Mouse (Mus musculus) intestine, embryonic 14.5 days (tissue): ENCODE measurements around the gene Sgsm3. TPM values are rescaled to one million over a fixed set of nuclear protein-coding genes. Genes with fewer than 3 reads are reported as not detected.
A peak's percentile ranks its signal among the peaks of the same experiment; 100 is the strongest.

Experiments
- ATAC-seq: fragments of 200-750 bp; cut with Nextera tagmentation; replicated peaks from 2 replicates; pipeline ENCODE4 v1.8.0; 2017; ENCODE audit warnings: low read depth, moderate number of reproducible peaks, moderate TSS enrichment, moderate library complexity; ENCODE audit not compliant: low FRiP score, low TSS enrichment
- DNase-seq: peaks from one replicate; pipeline ENCODE4 v3.0.0-alpha.2; 2018; ENCODE audit warnings: low spot score
- H3K27ac ChIP-seq: fragments of 300-500 bp; sonication (generic); 2 replicates; pipeline ENCODE4 v1.5.1; 2014; ENCODE audit warnings: low read depth, mild to moderate bottlenecking, control low read depth
- H3K27me3 ChIP-seq: fragments of 300-500 bp; sonication (generic); replicated peaks from 2 replicates; pipeline ENCODE4 v1.6.1; 2014; ENCODE audit warnings: low read length, control low read depth; ENCODE audit not compliant: control insufficient read depth, insufficient read depth
- H3K36me3 ChIP-seq: fragments of 300-500 bp; sonication (generic); 2 replicates; pipeline ENCODE4 v1.6.1; 2014; ENCODE audit warnings: low read length, control low read depth; ENCODE audit not compliant: control insufficient read depth, insufficient read depth
- H3K4me1 ChIP-seq: fragments of 300-500 bp; sonication (generic); replicated peaks from 2 replicates; pipeline ENCODE4 v1.6.1; 2014; ENCODE audit warnings: low read length, control low read depth, mixed read lengths; ENCODE audit not compliant: control insufficient read depth, insufficient read depth
- H3K4me2 ChIP-seq: fragments of 300-500 bp; sonication (generic); 2 replicates; pipeline ENCODE4 v1.6.1; 2014; ENCODE audit warnings: low read length
- H3K4me3 ChIP-seq: fragments of 300-500 bp; sonication (generic); 2 replicates; pipeline ENCODE4 v1.5.1; 2014; ENCODE audit warnings: low read depth, low read length, control low read depth, mixed read lengths
- H3K9ac ChIP-seq: fragments of 300-500 bp; sonication (generic); 2 replicates; pipeline ENCODE4 v1.6.1; 2014; ENCODE audit warnings: mild to moderate bottlenecking, low read length
- H3K9me3 ChIP-seq: fragments of 300-500 bp; sonication (generic); 2 replicates; pipeline ENCODE4 v1.6.1; 2016; ENCODE audit warnings: low read length, control low read depth; ENCODE audit not compliant: control insufficient read depth
- WGBS: fragments of 180-500 bp; shearing (Covaris S2); extraction: QIAGEN DNeasy Blood & Tissue Kit; methylation state at CpG from one replicate; pipeline ENCODE4 v1.1.7; 2014; 5-methylcytosine and 5-hydroxymethylcytosine counted together
- polyA plus RNA-seq: library from polyadenylated mRNA; unstranded; fragments of >200 nt; fragmentation: Nextera tagmentation; extraction: Ambion mirVana; gene quantifications from 2 replicates; pipeline ENCODE4 v1.2.1, GENCODE M21; 2014

Sgsm3 gene
- polyA plus RNA-seq, 1 experiment from 2014 or later, result 26.4 TPM

GRCm38 (mm10) chr15:81038419-81038818 lies 60.9 kb downstream of the Sgsm3 start:
- 82% methylated on average over 5 of the region's 5 CpGs for WGBS

GRCm38 (mm10) chr15:81041767-81042166 lies 64.2 kb downstream of the Sgsm3 start:
- no peaks in the 10 kb centered on the region for H3K36me3 ChIP-seq
- no peak overlapping the region for H3K9ac ChIP-seq
- no peaks in the 10 kb centered on the region for H3K27me3 ChIP-seq
- no peak overlapping the region for H3K27ac ChIP-seq
- 69% methylated on average over 4 of the region's 4 CpGs for WGBS
- peaks cover 17% of the 10 kb centered on the region; the same call in 1 of the 2 replicates for H3K4me1 ChIP-seq
- H3K9me3 ChIP-seq, result no peaks in the 10 kb centered on the region
- no peak overlapping the region for H3K4me3 ChIP-seq
- DNase-seq (no peak), ATAC-seq (no peak)
- no peak overlapping the region for H3K4me2 ChIP-seq

More at GRCm38 (mm10) chr15:81038419-81038818, 60.9 kb downstream of the Sgsm3 start:
- H3K4me1 ChIP-seq, result peaks cover 31% of the 10 kb centered on the region
- H3K27ac ChIP-seq, result no peak overlapping the region
- no peaks in the 10 kb centered on the region for H3K36me3 ChIP-seq
- no peak overlapping the region for H3K4me2 ChIP-seq
- no peak overlapping the region for H3K4me3 ChIP-seq
- no peak for DNase-seq
- H3K9ac ChIP-seq, result no peak overlapping the region
- no peaks in the 10 kb centered on the region for H3K27me3 ChIP-seq
- no peaks in the 10 kb centered on the region for H3K9me3 ChIP-seq
- no peak for ATAC-seq

DNA sequence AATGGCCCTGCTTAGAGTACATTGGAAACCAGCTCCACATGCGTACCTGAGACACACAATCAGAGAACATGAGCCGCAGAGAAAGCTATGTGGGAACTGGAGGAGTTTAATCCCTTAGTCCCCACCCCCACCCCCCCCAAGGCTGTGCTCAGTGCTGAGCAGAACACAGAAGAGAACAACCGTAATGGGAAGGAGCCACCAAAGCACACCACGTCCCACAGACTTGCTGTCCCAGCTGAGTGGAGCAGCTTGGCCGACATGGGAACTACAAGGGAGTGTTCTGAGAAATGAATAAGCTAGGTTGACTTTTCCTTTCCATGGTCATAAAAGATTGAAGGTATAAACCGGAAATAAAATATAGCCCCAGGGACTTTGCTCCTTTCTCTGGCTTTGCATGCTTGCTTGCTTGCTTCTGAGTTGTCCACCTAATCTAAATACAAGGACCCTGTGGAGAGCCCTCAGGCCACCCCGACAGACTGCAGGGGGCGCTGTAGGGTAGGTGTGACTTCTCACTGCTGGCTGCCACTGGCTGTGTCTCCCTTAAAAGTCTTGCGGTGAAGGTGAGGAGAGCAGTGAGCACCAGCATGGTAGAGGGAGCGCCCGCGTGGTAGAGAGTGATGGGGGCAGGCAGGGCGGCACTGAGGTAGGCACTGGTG lies 64.8 kb downstream of the Sgsm3 start:
- Histone ChIP-seq H3K4me1 (peaks cover 17% of the 10 kb centered on the region; the same call in 1 of the 2 replicates), H3K9me3 (no peaks in the 10 kb centered on the region), H3K4me2 (no peak overlapping the region), H3K27me3 (no peaks in the 10 kb centered on the region), H3K9ac (no peak overlapping the region), H3K27ac (no peak overlapping the region), H3K4me3 (no peak overlapping the region), H3K36me3 (no peaks in the 10 kb centered on the region)
- peak; percentile 79 for DNase-seq
- ATAC-seq, result no peak
- 58% methylated on average over 13 of the region's 13 CpGs for WGBS

GRCm38 (mm10) chr15:81044446-81044845 lies 66.9 kb downstream of the Sgsm3 start:
- no peaks in the 10 kb centered on the region for H3K36me3 ChIP-seq

DNA sequence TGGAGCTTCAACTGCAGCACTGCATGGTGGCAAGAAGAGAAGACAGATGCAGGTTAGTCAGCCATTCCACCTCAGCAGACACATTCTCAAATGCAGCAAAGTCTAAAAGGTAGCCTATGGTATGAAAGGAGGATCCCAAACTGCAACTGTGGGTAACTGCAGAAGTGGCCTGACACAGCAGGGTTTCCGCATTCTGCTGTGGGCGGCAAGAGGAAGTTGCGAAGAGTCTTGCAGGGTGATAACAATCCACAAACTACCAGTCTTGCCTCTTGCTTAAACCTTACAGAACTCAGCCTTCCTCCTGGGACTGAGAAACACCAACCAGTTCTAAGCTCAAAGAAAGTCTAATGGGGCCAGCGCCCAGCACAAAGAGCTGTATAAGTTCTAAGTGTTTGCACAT lies 67.8 kb downstream of the Sgsm3 start:
- no peak overlapping the region for H3K4me3 ChIP-seq

More at GRCm38 (mm10) chr15:81044446-81044845, 66.9 kb downstream of the Sgsm3 start:
- Histone ChIP-seq H3K27me3 (no peaks in the 10 kb centered on the region), H3K4me1 (peaks cover 17% of the 10 kb centered on the region; the same call in 1 of the 2 replicates), H3K27ac (no peak overlapping the region), H3K4me2 (no peak overlapping the region), H3K9me3 (no peaks in the 10 kb centered on the region), H3K4me3 (no peak overlapping the region), H3K9ac (no peak overlapping the region)
- DNase-seq, result no peak
- no peak for ATAC-seq
- WGBS, result 93% methylated on average over 9 of the region's 9 CpGs

DNA sequence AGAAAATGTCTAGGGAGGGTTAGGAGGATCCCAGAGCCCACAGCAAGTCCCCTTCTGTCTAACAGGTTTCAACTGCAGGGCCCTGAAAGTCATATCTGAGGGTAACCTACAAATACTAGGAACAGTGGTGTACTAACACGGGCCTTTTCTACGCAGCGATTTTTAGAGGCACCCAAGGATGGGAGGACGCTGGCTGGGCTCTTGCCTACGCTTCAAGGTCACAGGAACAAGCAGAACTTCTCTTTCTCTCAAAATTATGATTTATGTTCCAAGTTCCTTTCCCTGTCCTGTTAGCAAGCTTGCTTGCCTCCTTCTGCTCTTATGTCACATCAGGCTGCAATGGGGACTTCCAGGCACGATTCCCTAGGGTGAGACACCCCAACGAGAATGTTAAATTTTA lies 68.5 kb downstream of the Sgsm3 start:
- Histone ChIP-seq H3K4me1 (peaks cover 17% of the 10 kb centered on the region; the same call in 1 of the 2 replicates), H3K4me3 (no peak overlapping the region), H3K9ac (no peak overlapping the region), H3K9me3 (no peaks in the 10 kb centered on the region), H3K36me3 (no peaks in the 10 kb centered on the region), H3K4me2 (no peak overlapping the region), H3K27me3 (no peaks in the 10 kb centered on the region), H3K27ac (no peak overlapping the region)
- WGBS, result 88% methylated on average over 7 of the region's 7 CpGs
- DNase-seq (no peak), ATAC-seq (no peak)

More for the DNA sequence above, 67.8 kb downstream of the Sgsm3 start:
- no peaks in the 10 kb centered on the region for H3K27me3 ChIP-seq
- H3K9me3 ChIP-seq, result no peaks in the 10 kb centered on the region
- peaks cover 17% of the 10 kb centered on the region; the same call in 1 of the 2 replicates for H3K4me1 ChIP-seq
- ATAC-seq (no peak), DNase-seq (no peak)
- no peak overlapping the region for H3K9ac ChIP-seq
- 89% methylated on average over 4 of the region's 4 CpGs for WGBS
- H3K27ac ChIP-seq, result no peak overlapping the region
- no peak overlapping the region for H3K4me2 ChIP-seq
- no peaks in the 10 kb centered on the region for H3K36me3 ChIP-seq

GRCm38 (mm10) chr15:81047497-81047896 lies 69.9 kb downstream of the Sgsm3 start:
- Histone ChIP-seq H3K9ac (no peak overlapping the region), H3K9me3 (no peaks in the 10 kb centered on the region), H3K4me1 (peaks cover 13% of the 10 kb centered on the region; the same call in 1 of the 2 replicates), H3K27me3 (no peaks in the 10 kb centered on the region), H3K4me2 (no peak overlapping the region), H3K36me3 (no peaks in the 10 kb centered on the region), H3K27ac (no peak overlapping the region), H3K4me3 (no peak overlapping the region)
- ATAC-seq (no peak), DNase-seq (no peak)
- WGBS, result 25% methylated on average over 10 of the region's 10 CpGs

- Histone ChIP-seq H3K36me3 (no peaks in the 10 kb centered on the region), H3K9ac (no peak overlapping the region), H3K4me1 (no peaks in the 10 kb centered on the region), H3K9me3 (no peaks in the 10 kb centered on the region), H3K27me3 (no peaks in the 10 kb centered on the region), H3K27ac (no peak overlapping the region), H3K4me3 (no peak overlapping the region), H3K4me2 (no peak overlapping the region)
- DNase-seq (no peak), ATAC-seq (no peak)
- 74% methylated on average over 6 of the region's 6 CpGs for WGBS
Measured at GRCm38 (mm10) chr15:81049401-81050053, 72.0 kb downstream of the Sgsm3 start.
